Mouse (Mus musculus): Measurements from ENCODE around the gene Gk5.

- TF ChIP-seq FLI1 (IDR thresholded peaks at IDR 0.05; ENCODE audit: low read length) (no peak), GATA1 (IDR thresholded peaks at IDR 0.05; ENCODE audit: borderline replicate concordance, low read length) (no peak)
These were observed 101.3 kb downstream of the Gk5 start for GRCm38 (mm10) chr9:96220419-96220818.

Data from megakaryocyte, embryonic 14.5 days (primary cell).